Mouse (Mus musculus): ENCODE measurements around the gene Arsa.
A peak's percentile ranks its signal among the peaks of the same experiment; 100 is the strongest.
"Not testable (repeated sequence)": the region's sequence is repeated elsewhere in the genome, so short reads cannot be mapped to it uniquely, and the experiment has no call there.

Gene Arsa

DNA sequence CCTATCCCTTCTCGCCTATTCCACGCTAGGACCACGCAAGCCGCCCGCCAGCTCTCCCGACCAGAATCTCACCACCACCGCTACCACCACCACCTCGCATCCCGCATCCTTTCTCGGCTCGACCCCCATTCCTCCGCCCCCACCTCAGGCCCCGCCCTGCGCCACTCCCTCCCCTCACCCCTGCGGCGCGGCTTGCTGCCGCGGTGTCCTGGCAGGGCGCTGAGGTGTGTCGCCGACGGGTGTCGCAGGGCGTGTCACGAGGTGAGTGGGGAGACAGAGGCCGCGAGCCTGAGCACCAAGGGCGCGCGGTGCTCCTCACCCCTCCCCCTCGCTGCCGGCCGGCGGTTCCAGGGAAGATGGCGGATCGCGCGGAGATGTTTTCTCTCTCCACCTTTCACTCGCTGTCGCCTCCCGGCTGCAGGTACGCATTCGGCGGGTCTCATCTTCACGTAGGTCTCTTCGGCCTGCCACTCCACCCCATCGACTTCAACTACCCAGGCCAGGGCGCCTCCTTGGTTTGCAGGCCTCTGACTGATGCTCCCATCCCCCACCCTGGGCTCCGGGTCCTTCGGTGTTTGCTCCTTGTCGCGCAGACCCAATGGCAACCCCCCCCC lies 23.3 kb downstream of the Arsa start, which contains the start of gene Mapk8ip2:
Mapk8ip2 (plus strand) TSS at position 49 of the 614 bp plus-strand sequence.
- DNase-seq (ENCODE audit: low read depth) = no peak

DNA sequence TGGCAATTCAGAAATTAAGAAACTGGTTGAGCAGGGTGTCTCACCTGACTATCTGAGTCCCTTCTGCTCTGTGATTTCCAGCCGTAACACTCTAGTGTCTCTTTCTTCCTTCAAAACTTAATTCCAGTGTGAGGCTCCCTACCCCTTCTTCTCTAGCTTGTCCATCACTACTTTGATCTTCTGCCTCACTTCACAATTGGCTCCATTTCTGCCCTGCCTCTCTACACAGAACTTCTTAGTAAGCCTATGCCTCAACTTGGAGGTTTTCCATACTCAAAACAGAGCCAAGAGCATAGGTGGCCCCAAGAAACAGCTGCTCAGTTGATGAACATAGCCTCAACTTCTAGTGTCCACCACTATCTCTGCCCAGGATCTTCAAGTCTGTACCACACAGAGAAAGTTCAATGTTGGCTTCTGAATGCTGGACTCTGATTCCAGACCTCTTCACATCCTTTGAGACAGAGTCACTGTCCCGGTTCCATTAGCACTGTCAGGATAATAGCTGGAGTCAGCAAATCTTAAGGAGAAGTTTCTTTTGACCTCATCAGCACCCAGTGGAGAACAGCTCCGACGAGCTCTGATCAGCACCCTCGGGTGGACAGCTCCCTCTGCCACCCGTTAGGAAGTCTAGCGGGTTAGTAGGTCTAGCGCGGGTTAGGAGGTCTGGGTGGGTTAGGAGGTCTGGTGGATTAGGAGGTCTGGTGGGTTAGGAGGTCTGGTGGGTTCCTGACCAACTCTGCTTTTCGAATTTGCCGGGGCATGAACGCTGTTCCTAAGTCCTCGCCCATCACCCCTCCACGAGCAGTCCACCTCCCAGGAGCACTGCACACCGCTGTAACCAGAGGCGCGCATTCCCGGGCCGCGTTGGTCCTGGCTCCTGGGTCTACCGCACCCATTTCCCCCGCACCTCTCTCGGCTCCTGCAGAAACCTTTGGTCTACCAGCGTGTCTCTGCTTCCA lies 24.0 kb downstream of the Arsa start:
- peak; percentile 60 for DNase-seq (ENCODE audit: low read depth)

DNA sequence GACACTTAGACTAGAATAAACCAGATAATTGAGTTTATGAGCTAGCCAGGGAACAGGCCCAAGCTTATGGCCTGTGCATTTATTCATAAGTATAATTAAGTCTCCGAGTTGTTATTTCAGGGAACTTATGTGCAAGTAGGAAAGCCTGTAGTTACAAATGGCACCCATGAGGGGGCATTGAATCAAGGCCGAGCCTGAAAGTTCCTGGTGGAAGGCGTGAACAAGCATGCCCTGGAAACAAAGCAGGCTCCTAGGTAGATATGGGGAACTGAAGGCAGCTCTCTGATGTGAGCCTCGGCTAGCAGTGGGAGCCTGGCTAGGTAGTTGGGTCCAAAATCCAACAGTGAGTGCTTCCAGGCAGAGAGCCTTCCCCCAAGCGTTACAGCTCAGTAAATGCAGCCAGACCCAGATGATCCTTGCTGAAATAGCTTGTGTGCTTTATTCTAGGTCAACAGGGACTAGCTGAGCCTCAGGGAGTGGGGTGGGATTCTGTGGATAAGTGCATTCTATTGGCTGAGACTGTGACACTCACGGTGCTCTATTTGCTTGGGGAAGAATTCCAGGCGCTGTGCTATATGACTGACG lies 34.6 kb downstream of the Arsa start:
- peak; percentile 56 for DNase-seq (ENCODE audit: low read depth)

DNA sequence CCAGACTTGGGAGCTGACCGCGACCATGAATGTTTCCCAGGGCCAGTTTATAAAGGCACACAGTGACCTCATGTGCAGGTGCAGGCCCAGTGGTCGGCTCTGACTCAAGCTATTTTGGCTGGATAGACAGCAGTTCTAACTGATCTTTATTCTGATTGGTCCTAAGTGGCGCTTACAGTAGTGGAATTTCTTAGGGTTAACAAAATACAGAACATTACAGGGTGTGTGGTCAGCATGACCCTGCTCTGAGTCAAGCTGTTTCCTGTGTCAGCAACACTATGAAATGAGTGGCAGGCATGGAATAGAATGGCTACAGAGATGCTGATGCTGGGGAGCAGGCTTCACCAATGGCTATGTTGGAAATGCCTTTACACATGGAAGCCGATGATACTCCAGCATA lies 41.3 kb downstream of the Arsa start:
- DNase-seq (ENCODE audit: low read depth) = no peak

DNA sequence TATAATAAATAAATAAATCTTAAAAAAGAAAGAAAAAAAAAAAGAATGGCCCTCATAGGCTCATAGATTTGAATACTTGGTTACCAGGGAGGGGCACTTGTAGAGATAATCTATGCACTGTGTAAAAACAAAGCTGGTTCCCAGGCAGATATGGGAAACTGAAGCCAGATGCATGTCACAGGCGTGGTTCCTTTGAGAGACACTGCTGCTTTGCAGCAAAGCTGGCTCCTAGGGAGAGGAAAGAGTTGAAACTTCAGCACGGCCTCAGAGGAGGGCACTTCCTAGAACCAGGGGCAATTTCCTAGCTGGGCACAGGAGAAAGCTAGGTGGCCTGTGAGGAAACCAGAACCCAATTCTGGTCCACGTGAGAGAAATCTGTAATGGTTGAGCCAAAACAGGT lies 43.1 kb downstream of the Arsa start:
- no peak for DNase-seq (ENCODE audit: low read depth)

DNA sequence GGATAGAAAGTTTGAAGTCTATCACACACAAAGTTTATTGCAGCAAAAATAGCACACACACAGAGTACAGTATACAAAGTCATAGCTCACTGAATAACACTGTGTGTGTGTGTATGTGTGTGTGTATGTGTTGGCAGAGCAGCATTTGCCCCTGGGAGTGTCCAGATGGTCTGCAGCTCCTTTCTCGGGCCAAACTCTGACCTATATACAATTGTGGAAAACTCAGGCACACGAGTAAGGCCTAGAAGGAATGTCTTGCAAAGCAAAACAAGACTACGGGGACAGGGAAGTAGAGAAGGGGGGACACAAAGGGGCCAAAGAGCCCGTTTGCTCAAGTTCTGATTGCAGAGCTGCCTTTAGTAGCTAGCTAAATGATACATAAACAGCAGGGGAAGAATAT lies 44.3 kb downstream of the Arsa start:
- DNase-seq (ENCODE audit: low read depth) = no peak

DNA sequence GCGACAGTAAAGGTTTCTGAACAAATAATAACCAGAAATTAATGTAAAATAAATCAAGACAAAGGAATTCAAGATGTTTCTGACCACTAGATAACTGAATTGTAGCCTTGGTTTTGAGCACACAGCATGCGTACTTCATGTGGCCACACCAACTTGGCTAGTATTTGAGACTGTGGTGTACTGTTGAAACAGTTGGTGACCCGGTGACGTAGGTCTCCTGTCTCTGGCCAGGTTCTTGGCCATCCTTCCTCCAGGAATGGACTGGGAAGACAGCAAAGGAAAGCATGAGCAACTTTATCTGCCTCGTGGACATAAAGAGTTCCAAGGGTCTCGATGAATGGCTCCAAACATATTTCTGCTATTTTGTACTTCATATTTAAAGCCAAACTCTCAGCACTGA lies 45.4 kb downstream of the Arsa start:
- DNase-seq (ENCODE audit: low read depth) = no peak

DNA sequence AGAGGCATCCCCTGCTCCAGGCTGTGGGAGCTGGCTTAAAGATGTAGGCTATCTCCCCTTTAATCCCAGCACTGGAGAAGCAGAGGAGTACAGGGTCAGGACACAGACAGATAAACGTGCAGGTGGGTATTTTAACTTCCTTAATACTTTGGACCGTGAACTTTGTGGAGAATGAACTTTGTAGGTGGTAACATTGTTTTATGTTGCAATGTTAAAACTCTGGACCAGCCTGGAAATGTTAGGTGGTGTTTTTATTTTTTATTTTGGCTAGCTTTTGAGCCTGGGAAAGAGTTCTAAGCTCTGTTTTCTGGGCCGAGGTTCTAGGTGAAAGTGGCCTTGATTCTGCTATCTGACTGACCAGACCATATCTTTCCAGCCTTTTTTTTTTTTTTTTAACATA lies 46.0 kb downstream of the Arsa start:
- DNase-seq (ENCODE audit: low read depth) = no peak

DNA sequence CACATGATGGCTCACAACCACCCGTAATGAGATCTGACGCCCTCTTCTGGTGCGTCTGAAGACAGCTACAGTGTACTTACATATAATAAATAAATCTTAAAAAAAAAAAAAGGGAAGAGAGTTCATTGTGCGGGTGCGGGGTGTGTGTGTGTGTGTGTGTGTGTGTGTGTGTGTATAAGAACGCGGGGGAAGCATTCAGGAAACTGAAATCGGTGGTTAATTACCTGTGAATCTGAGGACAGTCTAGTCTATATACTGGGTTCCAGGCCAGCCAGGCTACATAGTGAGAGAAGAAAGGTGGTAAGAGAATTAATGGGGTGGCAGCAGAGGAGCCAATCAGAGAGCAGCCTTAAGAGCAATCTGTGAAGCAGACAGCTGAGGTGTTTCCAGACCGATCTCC lies 46.5 kb downstream of the Arsa start:
- DNase-seq (ENCODE audit: low read depth) = not testable (repeated sequence)

DNA sequence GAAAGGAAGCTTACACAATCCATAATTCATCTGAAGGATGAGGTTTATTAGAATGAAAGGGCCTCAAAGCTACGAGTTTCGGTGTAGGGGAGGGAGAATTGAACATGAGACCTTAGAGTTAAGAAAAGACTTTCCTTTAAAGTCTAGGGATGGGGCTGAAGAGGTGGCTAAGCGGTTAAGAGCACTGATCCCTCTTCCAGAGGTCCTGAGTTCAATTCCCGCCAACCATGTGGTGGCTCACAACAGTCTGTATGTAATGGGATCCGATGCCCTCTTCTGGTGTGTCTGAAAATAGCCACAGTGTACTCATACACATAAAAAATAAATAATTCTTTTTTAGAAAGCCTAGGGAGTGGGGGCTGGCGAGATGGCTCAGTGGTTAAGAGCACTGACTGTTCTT lies 46.9 kb downstream of the Arsa start:
- DNase-seq (ENCODE audit: low read depth) = peak; percentile 41

DNA sequence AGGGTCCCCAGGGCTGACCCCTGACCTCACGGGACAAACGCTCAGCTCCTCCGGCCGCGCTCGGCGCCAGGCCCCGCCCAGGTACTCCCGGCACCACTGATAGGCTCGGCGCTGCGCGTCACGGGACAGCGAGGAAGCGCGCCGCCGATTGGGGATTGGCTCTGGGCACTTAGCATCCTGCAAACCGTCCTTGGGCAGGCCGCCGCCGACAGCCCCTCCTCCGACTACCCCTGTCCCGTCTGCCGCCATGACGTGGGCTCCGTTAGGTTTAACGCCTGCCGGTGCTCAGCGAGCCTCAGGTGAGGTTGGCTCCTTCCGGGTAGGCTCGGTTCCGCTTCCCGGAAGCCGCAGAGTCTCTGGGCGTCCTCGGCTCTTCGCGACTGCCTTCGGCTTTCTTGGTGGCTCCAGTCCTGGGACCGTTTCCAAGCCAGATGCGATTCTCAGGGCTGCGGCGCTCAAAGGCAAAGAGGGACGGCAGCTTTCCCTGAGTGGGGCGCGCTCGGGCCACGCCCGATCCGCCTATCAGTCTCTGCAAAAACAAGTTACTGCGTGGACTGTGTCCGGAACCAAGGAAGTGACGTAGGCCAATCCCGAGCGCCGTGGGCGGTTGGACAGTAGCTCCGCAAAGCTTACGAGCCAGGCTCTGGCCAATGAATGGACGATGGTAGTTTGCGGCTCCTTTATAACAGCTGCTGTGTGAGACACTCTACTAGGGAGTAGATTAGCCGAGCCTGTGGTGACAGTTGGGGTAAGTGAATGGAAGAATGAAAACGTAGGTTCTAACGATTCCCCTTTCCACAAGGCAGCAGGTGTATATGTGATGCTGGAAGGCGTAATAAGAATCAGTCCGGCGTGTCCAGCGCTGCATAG lies 47.6 kb downstream of the Arsa start, which contains the start of the genes C730034F03Rik, Gm44502 and Chkb:
C730034F03Rik (plus strand) TSS at position 238 of the 870 bp plus-strand sequence.
Gm44502 (minus strand) TSS at position 345 of the 870 bp plus-strand sequence.
Chkb (minus strand) TSS at position 557 of the 870 bp plus-strand sequence.
- peak; percentile 97 for DNase-seq (ENCODE audit: low read depth)

DNA sequence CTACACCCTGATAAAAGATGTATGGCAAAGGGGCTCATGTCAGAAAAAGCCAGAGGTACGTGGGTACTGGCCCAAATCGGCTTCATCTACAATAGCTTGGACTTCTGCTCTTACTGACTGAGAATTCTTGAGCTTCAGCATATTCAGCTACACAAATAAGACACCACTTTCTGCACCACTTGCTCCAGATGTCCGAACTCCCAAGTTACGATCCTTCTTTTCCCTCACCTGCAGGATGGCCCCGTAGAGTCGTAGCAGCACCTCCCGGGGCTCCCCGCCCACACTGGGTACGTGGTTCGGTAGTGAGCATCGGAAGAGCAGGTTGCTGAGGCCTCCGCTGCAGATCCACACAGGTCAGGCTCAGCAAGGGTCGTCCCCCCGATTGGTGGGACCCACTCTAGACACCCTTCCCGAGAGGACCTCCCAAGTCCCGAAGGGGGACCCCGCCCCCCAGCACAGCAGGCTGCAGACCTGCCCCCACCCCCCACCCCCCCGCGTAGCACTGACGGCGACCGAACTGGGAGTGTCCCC lies 48.3 kb downstream of the Arsa start:
- no peak for DNase-seq (ENCODE audit: low read depth)

DNA sequence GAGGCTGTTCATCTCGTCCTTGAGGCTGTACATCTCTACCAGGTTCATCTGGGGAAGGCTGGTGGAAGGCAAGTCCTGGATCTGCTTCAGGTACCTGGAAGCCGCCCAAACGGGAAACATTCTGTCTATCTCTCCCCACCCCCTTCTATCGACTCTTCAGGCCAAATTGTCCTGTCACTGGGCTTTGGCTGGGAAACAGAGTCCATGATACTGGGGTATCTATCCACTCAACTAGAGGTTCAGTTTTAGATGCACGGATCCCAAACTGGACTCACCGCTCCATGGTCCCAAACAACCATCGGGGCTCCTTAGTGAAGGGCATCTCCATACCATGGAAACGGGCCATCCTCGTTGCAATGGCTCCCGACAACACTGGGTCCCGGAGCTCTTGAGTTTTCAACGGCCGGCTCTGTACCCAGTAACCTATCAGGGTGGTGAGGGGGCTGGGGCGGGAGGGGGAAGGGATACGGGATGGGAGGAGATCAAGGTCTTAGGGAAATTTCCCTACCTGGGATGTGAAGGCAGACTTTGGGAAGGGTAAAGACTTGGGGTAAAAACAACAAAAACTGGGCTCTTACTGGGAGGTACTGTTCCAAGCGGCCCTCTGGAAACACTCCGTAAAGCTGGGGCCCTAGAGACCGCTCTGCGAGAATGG lies 49.0 kb downstream of the Arsa start:
- no peak for DNase-seq (ENCODE audit: low read depth)

DNA sequence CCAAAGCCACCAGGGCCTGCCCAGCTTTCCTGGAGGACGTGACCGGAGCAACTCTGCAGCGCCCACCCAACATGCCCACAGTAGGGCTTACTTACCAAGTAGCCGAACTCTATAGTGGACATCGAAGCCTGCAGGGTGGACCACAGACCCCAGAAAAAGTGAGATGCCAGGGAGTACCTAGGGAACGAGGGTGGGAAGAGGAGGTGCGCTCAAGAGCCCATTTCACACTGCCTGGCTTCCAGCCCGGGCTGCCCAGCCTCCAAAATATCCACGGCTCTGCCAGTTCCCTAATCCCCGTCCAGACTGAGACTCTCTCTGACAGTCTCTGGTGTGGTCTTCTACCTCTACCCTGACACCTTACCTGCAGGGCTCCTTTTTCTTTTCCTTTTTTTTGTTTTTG lies 50.5 kb downstream of the Arsa start:
- DNase-seq (ENCODE audit: low read depth) = no peak

DNA sequence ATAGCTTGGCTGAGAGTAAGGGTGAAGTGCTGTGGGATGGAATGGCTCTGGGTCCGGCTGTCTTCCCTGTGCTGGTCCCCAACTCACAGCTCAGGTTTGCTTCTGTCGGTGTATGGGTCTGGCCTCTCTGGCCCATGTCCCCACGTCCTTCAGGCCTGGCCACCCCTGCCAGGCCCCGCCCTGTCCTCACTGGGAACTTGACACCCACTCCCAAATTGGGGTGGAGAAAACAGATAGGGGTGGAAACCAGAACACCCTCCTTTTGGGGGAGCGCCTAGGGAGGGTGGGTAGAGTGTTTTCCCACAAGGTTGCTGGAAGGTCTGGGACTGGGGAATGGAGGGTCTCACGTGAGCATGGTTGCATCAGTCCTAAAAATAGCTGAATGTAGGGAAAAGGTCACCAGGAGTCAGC lies 51.5 kb downstream of the Arsa start, which contains the start of gene Cpt1b:
Cpt1b (minus strand) TSS at position 153 of the 411 bp plus-strand sequence.
- DNase-seq (ENCODE audit: low read depth) = no peak

DNA sequence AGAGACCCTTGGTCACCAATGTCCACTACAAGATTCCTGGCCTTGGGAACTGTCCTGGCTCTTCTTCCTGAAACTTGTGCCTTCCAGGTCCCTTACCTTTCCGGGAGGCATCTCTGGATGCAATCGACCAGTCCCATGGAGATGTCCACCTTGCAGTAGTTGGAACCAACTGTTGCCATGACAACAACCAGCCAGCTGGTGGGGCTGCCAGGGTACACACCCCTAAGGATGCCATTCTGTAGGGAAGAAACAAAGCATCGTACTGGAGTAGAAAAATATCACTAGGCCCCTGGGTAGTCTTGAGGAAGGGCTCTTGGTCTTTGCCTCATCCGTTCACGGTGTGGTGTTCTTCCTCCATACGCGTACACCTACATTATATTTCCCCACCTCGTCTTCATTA lies 52.6 kb downstream of the Arsa start:
- DNase-seq (ENCODE audit: low read depth) = no peak
